Mouse (Mus musculus) E14TG2a.4 (cell line): ENCODE measurements around the gene Ube2f.

Source experiments
- CTCF ChIP-seq: conservative IDR thresholded peaks from 2 replicates; pipeline ENCODE4 v1.5.1; 2014; ENCODE audit warnings: low read length
- NANOG ChIP-seq: IDR thresholded peaks from 2 replicates; pipeline ENCODE4 v1.6.1; 2014; ENCODE audit warnings: borderline replicate concordance, low read length, mixed read lengths
- POU5F1 ChIP-seq: IDR thresholded peaks from 2 replicates; pipeline ENCODE4 v1.6.1; 2014; ENCODE audit warnings: low read length, borderline replicate concordance

- TF ChIP-seq CTCF (no peak), POU5F1 (no peak), NANOG (no peak)
Observed at GRCm38 (mm10) chr1:91295544-91295943, 45.4 kb downstream of the Ube2f start.
